Mouse (Mus musculus) left cerebral cortex, adult 18-20 months (tissue): ENCODE results near the gene Ficd. TPM values are rescaled to one million over a fixed set of nuclear protein-coding genes. Genes with fewer than 3 reads are reported as not detected.
"Not testable (repeated sequence)": the region's sequence is repeated elsewhere in the genome, so short reads cannot be mapped to it uniquely, and the experiment has no call there.

Source experiments
- DNase-seq, 2 experiments: peaks; one replicate each; pipeline ENCODE4 v3.0.0; 2021 to 2022; ENCODE audit warnings: low spot score in 2 of 2, mixed read lengths in 1 of 2
- total RNA-seq, 2 experiments: library from RNA; stranded (reverse); gene quantifications; 2 replicates each; pipeline ENCODE4 v1.2.3; 2021

The Ficd gene
- total RNA-seq, 2 experiments from 2014 or later = 11.8 to 13.2 TPM

- DNase-seq = no peak
Measured at GRCm38 (mm10) chr5:113772905-113773519, 37.4 kb downstream of the Ficd start.

GRCm38 (mm10) chr5:113773664-113774063 lies 38.1 kb downstream of the Ficd start:
- DNase-seq = peak; percentile 77 to 87

GRCm38 (mm10) chr5:113775585-113775984 lies 40.0 kb downstream of the Ficd start:
- no peak for DNase-seq

- DNase-seq = no peak
Measured at GRCm38 (mm10) chr5:113776128-113776895, 40.7 kb downstream of the Ficd start.

GRCm38 (mm10) chr5:113776896-113777226 lies 41.3 kb downstream of the Ficd start:
- no peak for DNase-seq

GRCm38 (mm10) chr5:113777728-113778127 lies 42.1 kb downstream of the Ficd start:
- DNase-seq = not testable (repeated sequence)

GRCm38 (mm10) chr5:113779569-113779968 lies 44.0 kb downstream of the Ficd start:
- DNase-seq = no peak

- no peak for DNase-seq
Measured at GRCm38 (mm10) chr5:113780082-113780752, 44.6 kb downstream of the Ficd start.

GRCm38 (mm10) chr5:113780763-113781162 lies 45.2 kb downstream of the Ficd start:
- no peak for DNase-seq

- DNase-seq = no peak
Measured at GRCm38 (mm10) chr5:113781254-113781653, 45.7 kb downstream of the Ficd start.

GRCm38 (mm10) chr5:113781875-113782274 lies 46.3 kb downstream of the Ficd start:
- no peak for DNase-seq

GRCm38 (mm10) chr5:113782624-113783023 lies 47.0 kb downstream of the Ficd start:
- DNase-seq = no peak

- DNase-seq = peak; percentile 32 to 57
Measured at GRCm38 (mm10) chr5:113783581-113784001, 48.0 kb downstream of the Ficd start.

GRCm38 (mm10) chr5:113784104-113784503 lies 48.5 kb downstream of the Ficd start:
- not testable (repeated sequence) for DNase-seq

GRCm38 (mm10) chr5:113786985-113787384 lies 51.4 kb downstream of the Ficd start:
- DNase-seq = no peak

GRCm38 (mm10) chr5:113788645-113789044 lies 53.0 kb downstream of the Ficd start:
- DNase-seq = no peak

- no peak for DNase-seq
Measured at GRCm38 (mm10) chr5:113789075-113789788, 53.6 kb downstream of the Ficd start.
